Mouse (Mus musculus) heart, embryonic 16.5 days (tissue): ENCODE measurements around the gene Fads3. TPM values are rescaled to one million over a fixed set of nuclear protein-coding genes. Genes with fewer than 3 reads are reported as not detected.

Experiments used
- ATAC-seq: fragments of 200-750 bp; cut with Nextera tagmentation; replicated peaks from 2 replicates; pipeline ENCODE4 v1.8.0; 2017; ENCODE audit warnings: moderate number of reproducible peaks; ENCODE audit not compliant: insufficient read depth, low FRiP score; ENCODE audit errors: extremely low read depth
- H3K27ac ChIP-seq: fragments of 300-500 bp; sonication (generic); 2 replicates; pipeline ENCODE4 v1.5.1; 2014; ENCODE audit warnings: mild to moderate bottlenecking, low read length, control low read depth, moderate library complexity
- H3K27me3 ChIP-seq: fragments of 300-500 bp; sonication (generic); 2 replicates; pipeline ENCODE4 v1.6.1; 2014; ENCODE audit warnings: low read length, mixed read lengths; ENCODE audit not compliant: control insufficient read depth, insufficient read depth
- H3K36me3 ChIP-seq: fragments of 300-500 bp; sonication (generic); 2 replicates; pipeline ENCODE4 v1.6.1; 2014; ENCODE audit not compliant: control insufficient read depth, insufficient read depth
- H3K4me1 ChIP-seq: fragments of 300-500 bp; sonication (generic); 2 replicates; pipeline ENCODE4 v1.6.1; 2014; ENCODE audit warnings: low read length, mixed read lengths; ENCODE audit not compliant: control insufficient read depth, insufficient read depth
- H3K4me2 ChIP-seq: fragments of 300-500 bp; sonication (generic); 2 replicates; pipeline ENCODE4 v1.6.1; 2014; ENCODE audit warnings: low read depth, mild to moderate bottlenecking, control low read depth, low read length
- H3K4me3 ChIP-seq: fragments of 300-500 bp; sonication (generic); 2 replicates; pipeline ENCODE4 v1.5.1; 2014; ENCODE audit warnings: mild to moderate bottlenecking, control low read depth, low read length
- H3K9ac ChIP-seq: fragments of 300-500 bp; sonication (generic); 2 replicates; pipeline ENCODE4 v1.6.1; 2014; ENCODE audit warnings: low read length, control low read depth
- H3K9me3 ChIP-seq: fragments of 300-500 bp; sonication (generic); replicated peaks from 2 replicates; pipeline ENCODE4 v1.6.1; 2016; ENCODE audit warnings: low read length; ENCODE audit not compliant: control insufficient read depth
- WGBS: fragments of 180-500 bp; shearing (Covaris S2); extraction: QIAGEN DNeasy Blood & Tissue Kit; methylation state at CpG from one replicate; pipeline ENCODE4 v1.1.7; 2014; 5-methylcytosine and 5-hydroxymethylcytosine counted together
- polyA plus RNA-seq: library from polyadenylated mRNA; unstranded; fragments of >200 nt; fragmentation: Nextera tagmentation; extraction: Ambion mirVana; gene quantifications from 2 replicates; pipeline ENCODE4 v1.2.1, GENCODE M21; 2015

Gene Fads3
- polyA plus RNA-seq, 1 experiment from 2014 or later, result 31.5 TPM

DNA sequence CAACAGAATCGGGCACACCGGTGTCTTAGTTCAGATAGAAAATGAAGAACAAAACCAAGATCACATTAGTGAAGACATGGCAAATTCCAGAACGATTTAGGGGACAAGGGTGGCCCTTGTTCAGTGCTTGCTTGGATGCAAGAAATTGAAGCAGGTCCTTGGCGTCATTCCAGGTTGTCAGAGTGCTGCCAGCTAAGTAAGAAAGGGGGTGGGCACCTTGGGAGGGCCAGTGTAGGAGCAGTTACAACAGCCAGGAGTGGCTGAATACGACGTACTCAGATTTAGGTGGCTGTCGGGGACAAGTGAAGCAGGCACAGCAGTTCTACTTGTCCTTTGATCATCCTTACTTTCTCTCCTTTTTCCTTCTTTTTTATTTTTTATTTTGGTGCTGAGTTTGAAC, 26.3 kb downstream of the Fads3 start:
- ATAC-seq, result no peak
- Histone ChIP-seq H3K27me3 (no peaks in the 10 kb centered on the region), H3K4me2 (no peak overlapping the region), H3K9me3 (no peaks in the 10 kb centered on the region), H3K4me1 (peaks cover 2% of the 10 kb centered on the region; the same call in 1 of the 2 replicates), H3K36me3 (peaks cover 16% of the 10 kb centered on the region), H3K9ac (no peak overlapping the region), H3K27ac (no peak overlapping the region), H3K4me3 (no peak overlapping the region)
- WGBS, result 75% methylated on average over 7 of the region's 7 CpGs

DNA sequence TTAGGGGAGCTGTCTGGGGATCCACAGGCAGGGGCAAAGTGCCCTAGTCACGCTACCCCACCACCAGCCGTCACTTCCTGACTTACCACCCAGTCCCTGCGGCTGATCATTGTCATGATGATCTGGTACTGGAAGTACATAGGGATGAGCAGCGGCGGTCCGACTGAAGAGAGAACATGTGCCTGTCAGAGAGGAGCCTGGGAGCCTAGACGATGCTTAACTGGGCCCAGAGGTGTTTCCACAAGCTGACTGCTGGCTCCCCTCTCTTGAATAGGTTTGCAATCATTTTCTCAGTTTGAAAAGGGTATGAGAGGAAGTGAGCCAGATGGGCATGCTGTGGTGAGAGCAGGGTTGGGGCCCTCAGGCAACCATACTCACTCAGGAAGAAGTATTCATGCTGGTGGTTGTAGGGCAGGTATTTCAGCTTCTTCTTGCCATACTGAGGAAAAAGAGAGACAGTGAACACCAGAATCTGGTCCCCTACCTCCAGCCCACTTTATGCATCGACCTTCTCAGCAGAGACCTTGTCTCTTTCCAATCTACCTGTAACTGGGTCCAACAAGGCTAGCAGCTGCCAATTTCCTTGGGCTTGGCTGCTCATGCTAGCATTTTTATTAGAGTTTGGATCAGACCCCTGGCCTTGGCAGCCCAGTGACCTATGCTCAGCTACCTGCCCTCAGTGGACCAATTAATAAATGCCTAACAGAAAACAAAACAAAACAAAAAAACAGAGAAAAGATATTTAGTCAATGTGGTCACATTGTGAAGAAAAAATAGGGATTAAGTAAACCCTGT, 29.0 kb downstream of the Fads3 start:
- WGBS, result 92% methylated on average over 8 of the region's 8 CpGs
- Histone ChIP-seq H3K4me3 (no peak overlapping the region), H3K27me3 (no peaks in the 10 kb centered on the region), H3K9ac (no peak overlapping the region), H3K27ac (no peak overlapping the region), H3K4me1 (no peaks in the 10 kb centered on the region), H3K4me2 (no peak overlapping the region), H3K9me3 (peaks cover 3% of the 10 kb centered on the region; the same call in 1 of the 2 replicates), H3K36me3 (peaks cover 38% of the 10 kb centered on the region)
- ATAC-seq, result no peak

DNA sequence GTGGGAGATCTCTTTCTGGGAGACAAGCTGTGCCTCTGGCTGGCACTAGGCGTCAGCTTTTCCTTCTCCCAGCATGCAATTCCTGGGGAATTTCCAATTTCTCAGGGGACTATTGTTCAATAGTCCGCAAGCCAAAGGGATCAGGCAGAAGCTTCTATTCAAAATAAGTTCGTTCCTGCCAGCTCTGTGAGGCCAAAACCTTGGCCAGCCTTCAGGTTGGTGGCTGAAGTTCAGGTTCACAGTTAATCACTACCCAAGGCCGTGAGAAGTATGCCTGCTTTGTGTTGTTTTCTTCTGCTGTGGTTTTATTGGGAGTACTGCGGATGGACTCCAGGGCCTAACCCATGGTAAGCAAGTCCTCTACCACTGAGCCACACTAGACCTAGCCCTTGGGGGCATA, 29.8 kb downstream of the Fads3 start:
- WGBS, result 86% methylated on average over 5 of the region's 5 CpGs
- H3K9ac ChIP-seq, result no peak overlapping the region
- ATAC-seq, result no peak

DNA sequence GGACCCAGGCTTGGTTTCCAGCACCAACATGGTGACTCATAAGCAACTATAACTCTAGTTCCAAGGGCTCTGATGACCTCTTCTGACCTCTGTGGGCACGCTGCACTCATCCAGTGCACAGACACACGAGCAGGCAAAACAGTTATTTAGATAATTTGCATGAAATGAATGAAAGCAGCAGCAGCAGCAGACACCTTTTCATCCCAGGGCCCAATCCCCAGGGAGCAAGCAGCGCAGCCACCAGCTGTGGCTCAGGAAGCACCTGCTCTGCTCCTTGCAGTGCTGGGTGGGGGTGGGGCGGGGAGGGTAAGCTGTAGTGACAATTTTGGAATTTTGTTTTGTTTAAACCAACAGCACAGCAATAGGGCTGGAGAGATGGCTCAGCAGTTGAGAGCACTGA, 30.5 kb downstream of the Fads3 start:
- no peak overlapping the region for H3K27ac ChIP-seq
- no peaks in the 10 kb centered on the region for H3K27me3 ChIP-seq
- H3K36me3 ChIP-seq, result peaks cover 51% of the 10 kb centered on the region
- ATAC-seq, result no peak
- no peak overlapping the region for H3K4me3 ChIP-seq
- H3K4me2 ChIP-seq, result no peak overlapping the region
- no peak overlapping the region for H3K9ac ChIP-seq
- 82% methylated on average over 4 of the region's 4 CpGs for WGBS
- peaks cover 3% of the 10 kb centered on the region; the same call in 1 of the 2 replicates for H3K9me3 ChIP-seq
- H3K4me1 ChIP-seq, result no peaks in the 10 kb centered on the region

More for the DNA sequence above, 29.8 kb downstream of the Fads3 start:
- no peak overlapping the region for H3K27ac ChIP-seq
- H3K9me3 ChIP-seq, result peaks cover 3% of the 10 kb centered on the region; the same call in 1 of the 2 replicates
- no peak overlapping the region for H3K4me2 ChIP-seq
- no peak overlapping the region for H3K4me3 ChIP-seq
- H3K27me3 ChIP-seq, result no peaks in the 10 kb centered on the region
- peaks cover 46% of the 10 kb centered on the region for H3K36me3 ChIP-seq
- H3K4me1 ChIP-seq, result no peaks in the 10 kb centered on the region

DNA sequence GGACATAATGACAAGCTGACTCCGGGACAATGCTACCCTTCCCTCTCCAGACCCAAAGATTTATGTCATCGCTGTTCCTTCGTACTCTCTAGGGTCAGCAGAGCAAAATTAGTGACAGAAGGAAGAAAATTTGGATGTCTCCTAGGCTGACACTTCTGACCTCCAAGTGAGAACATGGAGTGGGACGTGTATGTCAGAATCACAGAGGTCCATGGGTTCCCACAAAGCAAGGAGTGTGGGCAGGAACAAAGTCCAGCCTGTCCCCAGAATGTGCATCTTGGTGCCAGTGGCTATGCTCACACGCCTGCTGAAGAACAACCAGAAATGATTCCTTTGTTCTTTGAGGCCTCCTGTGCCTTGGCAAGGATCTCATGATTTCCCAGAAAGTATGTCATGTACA, 31.8 kb downstream of the Fads3 start:
- Histone ChIP-seq H3K9me3 (peaks cover 3% of the 10 kb centered on the region; the same call in 1 of the 2 replicates), H3K36me3 (peaks cover 57% of the 10 kb centered on the region)
- WGBS, result 91% methylated on average over 5 of the region's 5 CpGs

DNA sequence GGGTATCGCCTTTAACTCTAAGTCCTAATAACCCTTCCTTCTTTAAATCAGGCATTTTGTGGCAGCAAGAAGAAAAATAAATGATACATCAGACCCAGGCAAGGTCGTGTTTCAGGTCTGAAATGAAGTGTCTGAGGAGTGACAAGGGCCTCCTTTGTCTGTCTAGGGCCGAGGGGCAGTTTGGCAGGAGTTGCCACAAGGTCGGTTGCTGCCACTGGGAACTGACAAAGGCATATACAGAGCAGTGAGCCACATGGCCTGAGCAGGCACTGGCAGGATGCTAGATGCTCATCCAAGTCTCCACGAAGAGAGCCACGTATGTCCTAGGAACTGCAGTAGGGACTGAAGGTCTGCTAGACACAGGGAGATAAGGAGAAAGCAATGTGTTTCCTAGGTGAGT, 37.0 kb downstream of the Fads3 start:
- Histone ChIP-seq H3K9ac (no peak overlapping the region), H3K4me2 (no peak overlapping the region), H3K4me3 (no peak overlapping the region), H3K27me3 (no peaks in the 10 kb centered on the region), H3K36me3 (peaks cover 54% of the 10 kb centered on the region), H3K27ac (no peak overlapping the region), H3K9me3 (peaks cover 3% of the 10 kb centered on the region; the same call in 1 of the 2 replicates), H3K4me1 (no peaks in the 10 kb centered on the region)
- ATAC-seq, result no peak
- WGBS, result 74% methylated on average over 6 of the region's 6 CpGs

More for the DNA sequence above, 31.8 kb downstream of the Fads3 start:
- Histone ChIP-seq H3K4me3 (no peak overlapping the region), H3K9ac (no peak overlapping the region), H3K27ac (no peak overlapping the region), H3K4me2 (no peak overlapping the region), H3K4me1 (no peaks in the 10 kb centered on the region), H3K27me3 (no peaks in the 10 kb centered on the region)
- no peak for ATAC-seq

DNA sequence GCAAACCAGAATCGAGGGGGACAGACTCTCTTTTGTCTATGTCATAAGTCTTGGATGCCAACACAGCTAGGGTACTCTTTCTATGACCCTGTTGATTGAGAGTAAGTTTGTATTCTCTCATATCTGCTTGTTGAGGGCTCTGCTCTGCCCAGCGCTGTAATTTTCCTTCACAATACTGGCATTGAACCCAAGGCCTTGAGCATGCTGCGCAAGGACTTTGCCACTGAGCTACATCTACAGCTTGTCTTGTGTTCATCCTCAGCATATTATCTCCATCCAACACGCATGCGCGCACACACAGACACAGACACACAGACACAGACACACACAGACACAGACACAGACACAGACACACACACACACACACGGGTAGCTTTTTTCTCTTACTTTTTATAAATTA, 39.0 kb downstream of the Fads3 start:
- H3K9ac ChIP-seq, result no peak overlapping the region
- ATAC-seq, result no peak
- 94% methylated on average over 7 of the region's 7 CpGs for WGBS
- no peaks in the 10 kb centered on the region for H3K9me3 ChIP-seq
- no peak overlapping the region for H3K4me3 ChIP-seq
- no peak overlapping the region for H3K4me2 ChIP-seq
- H3K36me3 ChIP-seq, result peaks cover 38% of the 10 kb centered on the region
- no peaks in the 10 kb centered on the region for H3K4me1 ChIP-seq
- H3K27me3 ChIP-seq, result no peaks in the 10 kb centered on the region
- no peak overlapping the region for H3K27ac ChIP-seq

DNA sequence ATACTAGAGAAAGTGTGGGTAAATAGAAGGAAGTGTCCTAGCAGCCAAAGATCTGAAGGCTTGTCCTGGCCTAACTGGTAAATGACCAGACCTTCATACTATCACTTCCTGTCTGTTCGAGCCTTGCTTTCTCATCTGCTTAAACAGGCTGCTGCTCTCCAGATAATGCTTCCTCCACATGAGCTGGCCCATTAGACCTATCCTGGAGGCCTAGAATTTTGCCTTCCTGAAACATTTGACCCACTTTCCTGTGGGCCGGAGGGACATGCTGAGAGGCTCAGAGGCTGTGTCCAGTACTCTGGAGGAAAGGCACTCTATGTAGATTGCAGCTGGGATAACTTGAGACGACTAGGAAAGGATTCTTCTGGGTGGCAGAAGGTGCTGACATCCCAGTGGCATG, 40.7 kb downstream of the Fads3 start:
- Histone ChIP-seq H3K4me2 (no peak overlapping the region), H3K4me1 (no peaks in the 10 kb centered on the region), H3K36me3 (peaks cover 38% of the 10 kb centered on the region), H3K9me3 (no peaks in the 10 kb centered on the region), H3K9ac (no peak overlapping the region), H3K4me3 (no peak overlapping the region), H3K27me3 (no peaks in the 10 kb centered on the region), H3K27ac (no peak overlapping the region)
- 56% methylated on average over 3 of the region's 3 CpGs for WGBS
- ATAC-seq, result no peak; the same call in 1 of the 2 replicates

DNA sequence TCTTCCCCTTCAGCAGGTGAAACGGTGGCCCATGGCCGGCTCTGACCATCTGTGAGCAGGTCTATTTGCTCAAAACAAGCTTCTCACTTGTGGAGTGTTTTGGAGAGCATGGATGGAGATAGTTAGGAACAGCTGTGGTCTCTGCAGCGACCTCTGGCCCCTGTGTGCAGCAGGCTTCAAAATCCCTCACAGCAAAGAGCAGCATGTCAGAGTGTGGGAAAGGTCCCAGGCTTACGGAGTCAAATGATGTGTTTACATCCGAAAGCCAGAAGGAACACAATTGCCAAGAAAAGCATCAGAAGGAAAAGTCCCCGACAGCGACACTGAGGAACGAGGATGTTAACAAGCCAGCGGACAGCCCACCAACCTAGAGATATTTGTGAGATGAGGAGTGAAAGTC, 44.1 kb downstream of the Fads3 start:
- 76% methylated on average over 9 of the region's 9 CpGs for WGBS
- Histone ChIP-seq H3K27me3 (no peaks in the 10 kb centered on the region), H3K9me3 (no peaks in the 10 kb centered on the region), H3K4me1 (no peaks in the 10 kb centered on the region), H3K4me3 (no peak overlapping the region), H3K4me2 (no peak overlapping the region), H3K36me3 (peaks cover 30% of the 10 kb centered on the region), H3K9ac (no peak overlapping the region), H3K27ac (no peak overlapping the region)
- ATAC-seq, result no peak
